Mouse (Mus musculus) liver, embryonic 14.5 days (tissue): Measurements from ENCODE around the gene Ntrk3.

ENCODE experiments used
- CTCF ChIP-seq: IDR thresholded peaks from 2 replicates; pipeline ENCODE4 v1.5.1; 2016; ENCODE audit warnings: antibody characterized with exemption, low read depth, control low read depth
- EP300 ChIP-seq: IDR thresholded peaks from 2 replicates; pipeline ENCODE4 v1.6.1; 2016; ENCODE audit warnings: antibody characterized with exemption, low read depth

DNA sequence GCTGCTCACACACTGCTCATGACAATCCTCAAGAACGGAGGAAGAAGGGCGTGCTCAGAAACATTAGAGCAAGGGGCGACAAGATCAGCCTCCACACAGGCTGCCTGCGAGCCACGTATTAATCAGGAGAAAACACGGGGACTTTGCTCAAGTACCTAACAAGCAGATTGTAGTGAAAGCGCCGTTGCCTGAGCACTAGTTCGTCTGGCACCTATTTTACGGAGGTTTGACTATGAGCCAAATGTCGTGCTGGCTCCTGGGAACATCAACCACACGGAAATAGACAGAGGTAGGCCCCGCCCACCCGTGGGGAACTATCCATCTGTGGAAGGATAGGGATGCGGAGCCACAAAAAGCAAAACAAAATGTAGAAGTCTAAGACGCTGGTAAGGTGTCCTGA is 68.4 kb downstream of the Ntrk3 start:
- TF ChIP-seq CTCF (no peak), EP300 (no peak)
